Mouse (Mus musculus) liver, embryonic 14.5 days (tissue): ENCODE measurements around the gene Fkbpl.

Experiments
- CTCF ChIP-seq: IDR thresholded peaks from 2 replicates; pipeline ENCODE4 v1.5.1; 2016; ENCODE audit warnings: antibody characterized with exemption, low read depth, control low read depth
- EP300 ChIP-seq: IDR thresholded peaks from 2 replicates; pipeline ENCODE4 v1.6.1; 2016; ENCODE audit warnings: antibody characterized with exemption, low read depth

- TF ChIP-seq CTCF (no peak), EP300 (no peak)
These were observed 15.3 kb upstream of the Fkbpl start, which contains the start of gene Prrt1 for GRCm38 (mm10) chr17:34629221-34629751.
